Mouse (Mus musculus) granulocyte monocyte progenitor cell, adult 5-6 weeks (primary cell): ENCODE measurements at regions not wholly inside any gene's neighbourhood (a gene's known extent, or its start where the extent isn't known, plus 50 kb on each side); places are given as distances from the start of the nearest gene placed in this dataset.

Experiments used
- ATAC-seq: replicated peaks from 2 replicates; pipeline ENCODE4 v1.8.0; 2016; ENCODE audit warnings: mild to moderate bottlenecking, moderate TSS enrichment, inconsistent platforms; ENCODE audit not compliant: poor library complexity, severe bottlenecking

DNA sequence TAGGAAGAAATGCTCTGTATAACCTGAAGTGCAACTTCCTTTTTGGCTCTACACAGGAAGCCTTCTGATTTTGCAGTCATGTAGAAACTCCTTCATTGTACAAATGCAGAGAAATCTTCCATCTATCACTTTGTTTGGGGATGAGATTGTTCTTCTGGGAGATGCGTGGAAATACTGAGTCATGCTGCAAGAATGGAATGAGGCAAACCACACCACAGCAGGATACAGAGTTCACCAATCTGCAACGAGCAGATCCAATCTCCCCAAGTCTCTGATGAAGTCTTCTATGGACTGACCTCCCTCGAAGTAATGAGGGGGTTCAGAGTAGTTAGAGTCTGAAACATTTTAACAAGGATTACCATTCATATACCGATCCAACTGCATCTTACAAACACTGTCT is 352.9 kb downstream of the 1500009L16Rik start:
- ATAC-seq, result no peak

DNA sequence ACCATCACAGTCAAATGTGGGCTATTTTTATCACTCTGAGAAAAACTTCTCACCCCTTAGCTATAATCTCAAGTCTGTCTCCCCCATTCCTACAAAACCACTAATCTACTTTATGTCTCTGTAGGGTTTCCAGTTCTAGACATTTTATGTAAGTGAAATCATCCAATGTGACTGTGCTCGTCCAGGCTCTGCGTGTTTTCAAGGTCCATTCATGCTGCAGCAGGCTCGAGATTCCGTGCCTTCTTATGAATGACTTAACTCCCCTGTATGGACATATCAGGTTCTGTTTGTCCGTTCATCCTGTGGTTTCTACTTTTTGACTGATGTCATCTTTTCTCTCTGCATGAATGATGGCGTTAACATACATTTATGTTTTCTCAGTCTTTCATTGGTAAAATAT is 357.6 kb downstream of the 1500009L16Rik start:
- ATAC-seq, result no peak

- no peak for ATAC-seq
These were observed 358.7 kb downstream of the Nuak1 start for GRCm38 (mm10) chr10:84081673-84082072.

- ATAC-seq, result 0 out of 2 replicates have a peak, but pooled peaks have one; percentile 22
These were observed 352.9 kb downstream of the Nuak1 start for GRCm38 (mm10) chr10:84087528-84087927.

- ATAC-seq, result no peak
These were observed 352.5 kb downstream of the Nuak1 start for GRCm38 (mm10) chr10:84087929-84088328.

- no peak for ATAC-seq
These were observed 351.3 kb downstream of the Nuak1 start for GRCm38 (mm10) chr10:84088799-84089778.

DNA sequence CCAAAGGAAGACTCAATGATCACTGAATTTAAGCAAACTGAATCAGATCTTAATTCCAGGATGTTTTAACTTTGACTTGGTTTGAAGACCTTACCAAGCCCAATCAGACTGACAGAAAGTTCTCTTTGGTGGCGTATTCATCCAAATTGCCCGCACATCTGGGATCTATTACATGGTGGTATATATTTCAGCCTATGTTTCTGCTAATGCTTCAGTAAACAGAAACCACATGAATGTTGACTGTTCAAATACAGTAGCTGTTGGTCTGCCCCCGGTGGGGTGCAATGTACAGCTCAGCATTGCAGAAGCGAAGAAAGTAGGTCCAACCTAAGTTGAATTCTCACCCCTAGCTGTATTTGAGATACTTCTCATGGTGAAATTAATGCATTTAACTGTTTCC is 346.5 kb downstream of the Nuak1 start:
- no peak for ATAC-seq

- ATAC-seq, result no peak
These were observed 343.2 kb downstream of the Nuak1 start for GRCm38 (mm10) chr10:84097196-84097595.

DNA sequence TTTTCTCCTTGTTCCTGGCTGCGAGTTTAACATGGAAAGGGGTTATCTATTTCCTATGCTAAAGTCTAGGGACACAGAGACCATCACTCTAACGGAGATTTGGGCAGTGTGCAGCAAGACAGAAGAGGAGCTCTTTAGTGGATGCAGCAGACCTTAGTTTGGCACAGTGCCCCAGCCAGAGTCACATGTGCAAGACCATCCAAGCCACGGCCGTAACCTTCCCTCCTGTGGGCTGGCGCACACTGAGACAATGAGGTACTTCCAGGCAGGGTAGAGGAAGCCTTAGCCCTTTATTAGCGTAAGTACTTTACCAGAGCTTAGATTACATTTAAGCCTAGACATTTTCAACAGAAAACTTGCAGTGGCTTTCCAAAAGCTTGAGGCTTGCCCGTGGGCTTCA is 336.4 kb downstream of the Nuak1 start:
- no peak for ATAC-seq

DNA sequence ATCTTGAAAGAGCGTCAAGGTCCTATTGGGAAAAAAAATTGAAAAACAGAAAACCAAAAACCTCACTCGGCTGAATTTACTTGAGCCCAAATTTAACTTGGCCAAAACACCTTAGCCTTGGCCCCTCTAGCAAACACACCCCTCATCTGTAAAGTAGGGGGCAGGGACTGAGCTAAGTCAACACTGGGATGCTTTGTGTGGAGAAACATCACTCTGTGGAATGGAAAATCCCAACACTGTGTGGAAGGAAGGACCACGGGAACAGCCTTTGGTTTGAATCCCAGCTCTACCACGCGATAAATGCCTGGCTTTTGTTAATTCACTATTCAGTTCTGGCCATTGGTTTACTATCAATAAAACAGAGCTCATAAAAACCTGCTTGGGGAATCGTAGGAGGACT is 335.8 kb downstream of the Nuak1 start:
- ATAC-seq, result no peak

DNA sequence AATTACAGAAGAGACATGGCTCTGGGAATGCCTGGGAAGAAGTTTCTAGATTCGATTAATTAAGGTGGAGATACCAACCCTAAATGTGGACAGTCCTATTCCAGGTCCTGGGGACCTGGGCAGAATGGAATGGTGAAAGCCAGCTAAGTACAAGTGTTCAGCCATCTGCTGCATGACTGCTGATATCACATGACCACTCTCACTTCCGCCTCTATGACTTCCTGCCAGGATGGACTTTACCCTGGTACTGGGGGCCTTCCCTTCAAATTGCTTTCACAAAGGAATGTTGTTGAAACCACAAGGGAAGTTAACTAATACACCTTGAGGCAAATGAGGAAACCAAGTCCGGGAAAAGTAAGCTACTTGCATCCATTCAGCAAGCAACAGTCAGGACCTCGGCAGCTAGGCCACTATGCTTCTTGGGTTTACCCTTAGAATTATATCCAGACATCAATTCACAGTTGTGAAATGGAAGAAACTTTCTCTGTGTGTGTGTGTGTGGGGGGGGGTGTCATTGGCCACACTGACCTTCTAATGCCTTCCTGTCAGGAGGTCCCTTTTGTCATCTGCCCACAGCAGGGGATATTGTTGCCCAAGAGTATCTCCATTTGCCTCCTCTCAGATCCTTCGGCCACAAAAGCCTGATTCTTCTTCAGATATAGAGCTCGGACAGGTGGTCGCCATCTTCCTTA is 330.6 kb downstream of the Nuak1 start:
- ATAC-seq, result peak; percentile 84

- ATAC-seq, result peak; percentile 45
These were observed 329.9 kb downstream of the Nuak1 start for GRCm38 (mm10) chr10:84110372-84110985.

GRCm38 (mm10) chr10:84111502-84111901 is 328.9 kb downstream of the Nuak1 start:
- no peak for ATAC-seq

DNA sequence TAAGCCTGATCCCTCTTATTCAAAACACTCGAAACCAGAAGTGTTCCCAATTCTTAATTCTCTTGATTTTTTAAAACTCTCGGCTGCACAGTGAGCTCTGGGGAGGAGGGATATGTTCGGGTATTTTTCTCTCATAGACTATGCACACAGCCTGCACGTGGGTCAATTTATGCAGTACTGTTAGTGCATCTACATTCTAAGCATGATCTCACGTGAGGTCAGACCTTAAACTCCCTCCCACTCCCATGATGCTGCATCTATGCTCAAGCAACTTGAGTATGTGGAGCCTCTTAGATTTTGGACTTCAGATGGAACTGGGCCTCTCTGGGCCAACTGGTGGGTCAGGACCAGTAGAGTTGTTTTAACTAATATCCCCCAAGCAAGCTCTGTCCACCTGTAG is 328.5 kb downstream of the Nuak1 start:
- ATAC-seq, result no peak

- ATAC-seq, result no peak
These were observed 320.3 kb downstream of the Nuak1 start for GRCm38 (mm10) chr10:84119952-84120550.

GRCm38 (mm10) chr10:84137019-84137658 is 303.3 kb downstream of the Nuak1 start:
- no peak for ATAC-seq

GRCm38 (mm10) chr10:84142741-84143454 is 297.5 kb downstream of the Nuak1 start:
- no peak for ATAC-seq

DNA sequence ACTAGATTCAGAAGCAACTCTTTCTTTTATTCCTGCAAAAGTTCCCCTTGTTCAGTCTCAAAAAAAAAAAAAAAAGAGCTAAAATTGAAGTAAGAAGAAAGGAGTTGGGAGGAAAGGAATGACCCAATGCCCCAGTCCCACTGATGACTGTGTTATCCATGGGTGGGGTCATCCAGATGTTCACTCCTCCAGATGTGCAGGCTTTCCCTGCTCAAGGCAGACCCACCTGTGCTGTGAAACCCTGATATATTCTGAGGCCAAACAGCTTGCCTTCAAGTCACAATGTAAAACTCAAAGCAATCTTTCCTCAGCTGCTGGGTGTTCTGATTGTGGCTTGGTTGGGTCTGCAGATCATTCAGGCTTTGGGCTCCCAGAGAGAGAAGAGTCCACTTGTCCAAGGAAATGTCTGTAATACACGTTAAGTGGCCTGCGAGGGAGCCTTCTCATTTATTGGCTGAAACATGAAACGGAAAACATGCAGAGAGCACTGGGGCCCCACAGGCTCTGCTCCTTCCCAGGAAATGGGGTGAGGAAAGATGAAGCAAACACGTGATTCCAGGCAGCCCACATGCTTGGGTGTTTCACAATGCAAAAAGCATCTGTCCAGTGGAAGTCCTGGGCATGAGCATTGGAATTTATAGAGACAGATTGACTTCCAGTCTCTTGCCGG is 296.6 kb downstream of the Nuak1 start:
- peak; percentile 77 for ATAC-seq

- no peak for ATAC-seq
These were observed 296.1 kb downstream of the Nuak1 start for GRCm38 (mm10) chr10:84144344-84144687.
